Mouse (Mus musculus) intestine, embryonic 14.5 days (tissue): ENCODE results near the gene Josd2. TPM values are rescaled to one million over a fixed set of nuclear protein-coding genes. Genes with fewer than 3 reads are reported as not detected.

ENCODE experiments used
- ATAC-seq: fragments of 200-750 bp; cut with Nextera tagmentation; replicated peaks from 2 replicates; pipeline ENCODE4 v1.8.0; 2017; ENCODE audit warnings: low read depth, moderate number of reproducible peaks, moderate TSS enrichment, moderate library complexity; ENCODE audit not compliant: low FRiP score, low TSS enrichment
- DNase-seq: peaks from one replicate; pipeline ENCODE4 v3.0.0-alpha.2; 2018; ENCODE audit warnings: low spot score
- H3K27ac ChIP-seq: fragments of 300-500 bp; sonication (generic); 2 replicates; pipeline ENCODE4 v1.5.1; 2014; ENCODE audit warnings: low read depth, mild to moderate bottlenecking, control low read depth
- H3K27me3 ChIP-seq: fragments of 300-500 bp; sonication (generic); replicated peaks from 2 replicates; pipeline ENCODE4 v1.6.1; 2014; ENCODE audit warnings: low read length, control low read depth; ENCODE audit not compliant: control insufficient read depth, insufficient read depth
- H3K36me3 ChIP-seq: fragments of 300-500 bp; sonication (generic); 2 replicates; pipeline ENCODE4 v1.6.1; 2014; ENCODE audit warnings: low read length, control low read depth; ENCODE audit not compliant: control insufficient read depth, insufficient read depth
- H3K4me1 ChIP-seq: fragments of 300-500 bp; sonication (generic); replicated peaks from 2 replicates; pipeline ENCODE4 v1.6.1; 2014; ENCODE audit warnings: low read length, control low read depth, mixed read lengths; ENCODE audit not compliant: control insufficient read depth, insufficient read depth
- H3K4me2 ChIP-seq: fragments of 300-500 bp; sonication (generic); 2 replicates; pipeline ENCODE4 v1.6.1; 2014; ENCODE audit warnings: low read length
- H3K4me3 ChIP-seq: fragments of 300-500 bp; sonication (generic); 2 replicates; pipeline ENCODE4 v1.5.1; 2014; ENCODE audit warnings: low read depth, low read length, control low read depth, mixed read lengths
- H3K9ac ChIP-seq: fragments of 300-500 bp; sonication (generic); 2 replicates; pipeline ENCODE4 v1.6.1; 2014; ENCODE audit warnings: mild to moderate bottlenecking, low read length
- H3K9me3 ChIP-seq: fragments of 300-500 bp; sonication (generic); 2 replicates; pipeline ENCODE4 v1.6.1; 2016; ENCODE audit warnings: low read length, control low read depth; ENCODE audit not compliant: control insufficient read depth
- WGBS: fragments of 180-500 bp; shearing (Covaris S2); extraction: QIAGEN DNeasy Blood & Tissue Kit; methylation state at CpG from one replicate; pipeline ENCODE4 v1.1.7; 2014; 5-methylcytosine and 5-hydroxymethylcytosine counted together
- polyA plus RNA-seq: library from polyadenylated mRNA; unstranded; fragments of >200 nt; fragmentation: Nextera tagmentation; extraction: Ambion mirVana; gene quantifications from 2 replicates; pipeline ENCODE4 v1.2.1, GENCODE M21; 2014

The Josd2 gene
- polyA plus RNA-seq, 1 experiment from 2014 or later: 72.1 TPM

DNA sequence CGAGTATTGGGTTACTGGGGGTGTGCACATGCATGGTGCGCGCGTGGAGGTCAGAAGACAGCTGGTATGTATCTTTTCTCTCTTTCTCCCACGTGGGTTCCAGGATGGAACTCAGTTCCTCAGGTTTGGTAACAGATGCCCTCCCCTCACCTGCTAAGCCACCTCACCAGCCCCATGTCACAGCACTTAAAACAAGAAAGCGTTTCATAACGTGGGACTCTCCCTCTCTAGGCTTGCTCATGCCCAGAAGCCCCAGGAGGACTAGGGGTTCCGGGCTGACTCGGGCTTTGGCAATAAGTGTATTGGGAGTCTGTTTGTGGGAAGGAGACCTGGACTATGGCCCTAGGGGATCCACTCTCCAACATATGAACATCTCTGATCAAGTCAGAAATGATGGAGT is 33.7 kb upstream of the Josd2 start:
- DNase-seq: no peak

GRCm38 (mm10) chr7:44435796-44436195 is 32.0 kb upstream of the Josd2 start:
- no peak overlapping the region for H3K27ac ChIP-seq
- H3K4me1 ChIP-seq: no peaks in the 10 kb centered on the region
- H3K4me2 ChIP-seq: no peak overlapping the region
- H3K4me3 ChIP-seq: no peak overlapping the region
- WGBS: 70% methylated on average over 5 of the region's 5 CpGs
- DNase-seq: no peak
- no peaks in the 10 kb centered on the region for H3K36me3 ChIP-seq
- H3K27me3 ChIP-seq: peaks cover 43% of the 10 kb centered on the region
- H3K9ac ChIP-seq: no peak overlapping the region
- no peaks in the 10 kb centered on the region for H3K9me3 ChIP-seq
- ATAC-seq: no peak

More for the DNA sequence above, 33.7 kb upstream of the Josd2 start:
- peaks cover 43% of the 10 kb centered on the region for H3K27me3 ChIP-seq
- H3K9me3 ChIP-seq: no peaks in the 10 kb centered on the region
- no peaks in the 10 kb centered on the region for H3K36me3 ChIP-seq
- H3K9ac ChIP-seq: no peak overlapping the region
- ATAC-seq: no peak
- no peak overlapping the region for H3K4me3 ChIP-seq
- WGBS: 70% methylated on average over 9 of the region's 9 CpGs
- 0 out of 2 replicates have a peak, but pooled peaks cover 2% of the 10 kb centered on the region for H3K4me1 ChIP-seq
- H3K4me2 ChIP-seq: no peak overlapping the region
- no peak overlapping the region for H3K27ac ChIP-seq

- Histone ChIP-seq H3K9me3 (no peaks in the 10 kb centered on the region), H3K9ac (no peak overlapping the region)
- 28% methylated on average over 1 of the region's 1 CpGs for WGBS
These were observed 31.5 kb upstream of the Josd2 start for GRCm38 (mm10) chr7:44436267-44436666.

GRCm38 (mm10) chr7:44437188-44437587 is 30.6 kb upstream of the Josd2 start:
- DNase-seq: no peak
- ATAC-seq: no peak
- Histone ChIP-seq H3K4me3 (no peak overlapping the region), H3K4me2 (no peak overlapping the region), H3K27ac (no peak overlapping the region), H3K36me3 (no peaks in the 10 kb centered on the region), H3K27me3 (peaks cover 43% of the 10 kb centered on the region), H3K9me3 (no peaks in the 10 kb centered on the region), H3K9ac (no peak overlapping the region), H3K4me1 (no peaks in the 10 kb centered on the region)
- 68% methylated on average over 1 of the region's 1 CpGs for WGBS

More at GRCm38 (mm10) chr7:44436267-44436666, 31.5 kb upstream of the Josd2 start:
- DNase-seq (no peak), ATAC-seq (no peak)
- Histone ChIP-seq H3K27ac (no peak overlapping the region), H3K4me2 (no peak overlapping the region), H3K4me3 (no peak overlapping the region), H3K4me1 (no peaks in the 10 kb centered on the region), H3K27me3 (peaks cover 43% of the 10 kb centered on the region), H3K36me3 (no peaks in the 10 kb centered on the region)

- H3K4me1 ChIP-seq: no peaks in the 10 kb centered on the region
- H3K4me3 ChIP-seq: no peak overlapping the region
- no peaks in the 10 kb centered on the region for H3K9me3 ChIP-seq
- ATAC-seq: no peak
- 72% methylated on average over 8 of the region's 8 CpGs for WGBS
- no peak overlapping the region for H3K9ac ChIP-seq
- H3K27me3 ChIP-seq: peaks cover 46% of the 10 kb centered on the region
- H3K4me2 ChIP-seq: no peak overlapping the region
- DNase-seq: no peak
- H3K36me3 ChIP-seq: no peaks in the 10 kb centered on the region
- no peak overlapping the region for H3K27ac ChIP-seq
These were observed 29.8 kb upstream of the Josd2 start for GRCm38 (mm10) chr7:44437933-44438332.

- H3K4me3 ChIP-seq: no peak overlapping the region
- no peaks in the 10 kb centered on the region for H3K9me3 ChIP-seq
- no peak overlapping the region for H3K9ac ChIP-seq
- ATAC-seq: no peak
- no peak overlapping the region for H3K27ac ChIP-seq
- no peaks in the 10 kb centered on the region for H3K4me1 ChIP-seq
- no peak overlapping the region for H3K4me2 ChIP-seq
- WGBS: 72% methylated on average over 2 of the region's 2 CpGs
- peaks cover 57% of the 10 kb centered on the region for H3K27me3 ChIP-seq
- DNase-seq: no peak
- no peaks in the 10 kb centered on the region for H3K36me3 ChIP-seq
These were observed 28.1 kb upstream of the Josd2 start for GRCm38 (mm10) chr7:44439696-44440095.

- Histone ChIP-seq H3K9me3 (no peaks in the 10 kb centered on the region), H3K9ac (no peak overlapping the region), H3K4me1 (no peaks in the 10 kb centered on the region), H3K27ac (no peak overlapping the region), H3K4me3 (no peak overlapping the region), H3K27me3 (peaks cover 65% of the 10 kb centered on the region), H3K36me3 (no peaks in the 10 kb centered on the region), H3K4me2 (no peak overlapping the region)
- DNase-seq: no peak
- no peak for ATAC-seq
- 82% methylated on average over 1 of the region's 1 CpGs for WGBS
These were observed 27.3 kb upstream of the Josd2 start for GRCm38 (mm10) chr7:44440479-44440878.

- Histone ChIP-seq H3K4me1 (no peaks in the 10 kb centered on the region), H3K9me3 (no peaks in the 10 kb centered on the region), H3K27ac (no peak overlapping the region), H3K9ac (no peak overlapping the region), H3K4me2 (no peak overlapping the region), H3K27me3 (peaks cover 72% of the 10 kb centered on the region), H3K36me3 (no peaks in the 10 kb centered on the region), H3K4me3 (no peak overlapping the region)
- DNase-seq: no peak
- ATAC-seq: no peak
- WGBS: 0% methylated on average over 1 of the region's 1 CpGs
These were observed 26.6 kb upstream of the Josd2 start for GRCm38 (mm10) chr7:44441180-44441579.

GRCm38 (mm10) chr7:44441648-44442109 is 26.1 kb upstream of the Josd2 start:
- ATAC-seq (peak; percentile 42; the same call in 1 of the 2 replicates), DNase-seq (no peak)
- under 1% methylated on average over 14 of the region's 14 CpGs for WGBS
- peaks cover 77% of the 10 kb centered on the region for H3K27me3 ChIP-seq
- H3K9ac ChIP-seq: peak overlapping the region; percentile 11; the same call in 1 of the 2 replicates
- H3K4me3 ChIP-seq: peak overlapping the region; percentile 26
- H3K4me2 ChIP-seq: peak overlapping the region; percentile 33
- no peaks in the 10 kb centered on the region for H3K9me3 ChIP-seq
- H3K4me1 ChIP-seq: no peaks in the 10 kb centered on the region
- 0 out of 2 replicates have a peak overlapping the region, but pooled peaks have one; percentile 22 for H3K27ac ChIP-seq
- H3K36me3 ChIP-seq: no peaks in the 10 kb centered on the region
